Mouse (Mus musculus) thymus, postnatal 10 days (tissue): Measurements from ENCODE around the gene Rcan2.
A peak's percentile ranks its signal among the peaks of the same experiment; 100 is the strongest.

Source experiments
- DNase-seq, 2 experiments: peaks; one replicate each; pipeline ENCODE4 v3.0.0; 2021; ENCODE audit warnings: low spot score in 2 of 2

Gene Rcan2

GRCm38 (mm10) chr17:44020707-44021220 is 219.6 kb downstream of the Rcan2 start:
- DNase-seq = no peak

- no peak for DNase-seq
Measured at GRCm38 (mm10) chr17:44023842-44024241, 222.7 kb downstream of the Rcan2 start.

- DNase-seq = no peak
Measured at GRCm38 (mm10) chr17:44025011-44025410, 223.9 kb downstream of the Rcan2 start.

GRCm38 (mm10) chr17:44025935-44026334 is 224.8 kb downstream of the Rcan2 start:
- no peak for DNase-seq

GRCm38 (mm10) chr17:44026378-44026777 is 225.2 kb downstream of the Rcan2 start:
- DNase-seq = no peak

- no peak for DNase-seq
Measured at GRCm38 (mm10) chr17:44026786-44027185, 225.6 kb downstream of the Rcan2 start.

- no peak for DNase-seq
Measured at GRCm38 (mm10) chr17:44027311-44027710, 226.2 kb downstream of the Rcan2 start.

GRCm38 (mm10) chr17:44029616-44030015 is 228.5 kb downstream of the Rcan2 start:
- no peak for DNase-seq

GRCm38 (mm10) chr17:44030776-44031587 is 229.8 kb downstream of the Rcan2 start:
- no peak for DNase-seq

GRCm38 (mm10) chr17:44035005-44035404 is 233.9 kb downstream of the Rcan2 start:
- no peak for DNase-seq

GRCm38 (mm10) chr17:44038656-44039055 is 237.5 kb downstream of the Rcan2 start:
- DNase-seq = no peak

GRCm38 (mm10) chr17:44040449-44040848 is 239.3 kb downstream of the Rcan2 start:
- DNase-seq = no peak

GRCm38 (mm10) chr17:44042301-44042700 is 241.2 kb downstream of the Rcan2 start:
- no peak for DNase-seq

- no peak for DNase-seq
Measured at GRCm38 (mm10) chr17:44042861-44043260, 241.7 kb downstream of the Rcan2 start.

- no peak for DNase-seq
Measured at GRCm38 (mm10) chr17:44053427-44053826, 252.3 kb downstream of the Rcan2 start.

GRCm38 (mm10) chr17:44057123-44057522 is 256.0 kb downstream of the Rcan2 start:
- DNase-seq = no peak

- no peak for DNase-seq
Measured at GRCm38 (mm10) chr17:44058145-44058544, 257.0 kb downstream of the Rcan2 start.

- no peak for DNase-seq
Measured at GRCm38 (mm10) chr17:44060781-44061180, 259.6 kb downstream of the Rcan2 start.

GRCm38 (mm10) chr17:44061289-44061890 is 260.2 kb downstream of the Rcan2 start:
- DNase-seq = no peak

- DNase-seq = no peak
Measured at GRCm38 (mm10) chr17:44068876-44069275, 267.7 kb downstream of the Rcan2 start.

GRCm38 (mm10) chr17:44071680-44072079 is 270.5 kb downstream of the Rcan2 start:
- DNase-seq = no peak

GRCm38 (mm10) chr17:44075601-44076000 is 274.4 kb downstream of the Rcan2 start:
- no peak for DNase-seq

GRCm38 (mm10) chr17:44076051-44076680 is 275.0 kb downstream of the Rcan2 start:
- DNase-seq = peak in 1 of 2 experiments; percentile 15
